Mouse (Mus musculus): ENCODE results near the gene Rpn2. TPM values are rescaled to one million over a fixed set of nuclear protein-coding genes. Genes with fewer than 3 reads are reported as not detected.

Rpn2 gene
- total and polyA plus RNA-seq, 2 experiments from 2014 or later, result 184 to 198 TPM

- no peaks in the 10 kb centered on the region for H3K36me3 ChIP-seq (ENCODE audit: insufficient read depth)
- WGBS, result 74% methylated on average over 6 of the region's 6 CpGs
- H3K27me3 ChIP-seq (ENCODE audit: insufficient read depth, low read length), result no peaks in the 10 kb centered on the region
- no peak for TF ChIP-seq CTCF (IDR thresholded peaks at IDR 0.05; ENCODE audit: low read depth)
- no peaks in the 10 kb centered on the region for H3K9me3 ChIP-seq (ENCODE audit: low read length)
- ATAC-seq, result no peak
- H3K4me2 ChIP-seq (ENCODE audit: low read depth), result no peak overlapping the region
- H3K9ac ChIP-seq, result no peak overlapping the region
- peaks cover 24% of the 10 kb centered on the region for H3K4me1 ChIP-seq (ENCODE audit: insufficient read depth)
- DNase-seq, result no peak
- H3K27ac ChIP-seq (ENCODE audit: low read depth, low read length), result peak overlapping the region; percentile 36; the same call in 1 of the 2 replicates
- no peak overlapping the region for H3K4me3 ChIP-seq (ENCODE audit: low read depth, low read length)
Observed at GRCm38 (mm10) chr2:157343337-157343736, 64.5 kb downstream of the Rpn2 start.

- TF ChIP-seq CTCF (IDR thresholded peaks at IDR 0.05; ENCODE audit: low read depth), result no peak
- peak; percentile 83 for ATAC-seq
- peak within 1 kb of the TSS; percentile 84 for H3K27ac ChIP-seq (ENCODE audit: low read depth, low read length)
- 15% methylated on average over 26 of the region's 26 CpGs for WGBS
- H3K4me1 ChIP-seq (ENCODE audit: insufficient read depth), result peaks cover 26% of the 10 kb centered on the region
- no peak within 1 kb of the TSS for H3K4me3 ChIP-seq (ENCODE audit: low read depth, low read length)
- H3K9ac ChIP-seq, result peak within 1 kb of the TSS; percentile 33
- H3K36me3 ChIP-seq (ENCODE audit: insufficient read depth), result no peaks in the 10 kb centered on the region
- DNase-seq, result peak; percentile 78
- no peaks in the 10 kb centered on the region for H3K27me3 ChIP-seq (ENCODE audit: insufficient read depth, low read length)
- no peaks in the 10 kb centered on the region for H3K9me3 ChIP-seq (ENCODE audit: low read length)
- 0 out of 2 replicates have a peak within 1 kb of the TSS, but pooled peaks have one; percentile 13 for H3K4me2 ChIP-seq (ENCODE audit: low read depth)
Observed at GRCm38 (mm10) chr2:157347361-157348159, 68.7 kb downstream of the Rpn2 start, which contains the start of gene Ghrh. Gene Ghrh (minus strand): TSS chr2:157347506.

GRCm38 (mm10) chr2:157349121-157349778 is 70.4 kb downstream of the Rpn2 start:
- 26% methylated on average over 12 of the region's 12 CpGs for WGBS
- DNase-seq (peak; percentile 77), ATAC-seq (peak; percentile 52; the same call in 1 of the 2 replicates)
- Histone ChIP-seq H3K4me1 (ENCODE audit: insufficient read depth) (peaks cover 26% of the 10 kb centered on the region), H3K27me3 (ENCODE audit: insufficient read depth, low read length) (no peaks in the 10 kb centered on the region), H3K27ac (ENCODE audit: low read depth, low read length) (peak overlapping the region; percentile 75), H3K36me3 (ENCODE audit: insufficient read depth) (no peaks in the 10 kb centered on the region), H3K4me3 (ENCODE audit: low read depth, low read length) (no peak overlapping the region), H3K9me3 (ENCODE audit: low read length) (no peaks in the 10 kb centered on the region), H3K4me2 (ENCODE audit: low read depth) (peak overlapping the region; percentile 1; the same call in 1 of the 2 replicates), H3K9ac (no peak overlapping the region)
- no peak for TF ChIP-seq CTCF (IDR thresholded peaks at IDR 0.05; ENCODE audit: low read depth)

GRCm38 (mm10) chr2:157353183-157353582 is 74.4 kb downstream of the Rpn2 start:
- H3K4me1 ChIP-seq (ENCODE audit: insufficient read depth), result peaks cover 15% of the 10 kb centered on the region
- H3K27me3 ChIP-seq (ENCODE audit: insufficient read depth, low read length), result no peaks in the 10 kb centered on the region
- ATAC-seq (no peak), DNase-seq (no peak)
- H3K9ac ChIP-seq, result no peak overlapping the region
- H3K27ac ChIP-seq (ENCODE audit: low read depth, low read length), result no peak overlapping the region
- H3K9me3 ChIP-seq (ENCODE audit: low read length), result no peaks in the 10 kb centered on the region
- 85% methylated on average over 4 of the region's 4 CpGs for WGBS
- no peak for TF ChIP-seq CTCF (IDR thresholded peaks at IDR 0.05; ENCODE audit: low read depth)
- no peaks in the 10 kb centered on the region for H3K36me3 ChIP-seq (ENCODE audit: insufficient read depth)
- H3K4me2 ChIP-seq (ENCODE audit: low read depth), result no peak overlapping the region
- no peak overlapping the region for H3K4me3 ChIP-seq (ENCODE audit: low read depth, low read length)

- no peak overlapping the region for H3K4me3 ChIP-seq (ENCODE audit: low read depth, low read length)
- peaks cover 8% of the 10 kb centered on the region; the same call in 1 of the 2 replicates for H3K4me1 ChIP-seq (ENCODE audit: insufficient read depth)
- no peak overlapping the region for H3K27ac ChIP-seq (ENCODE audit: low read depth, low read length)
- H3K9ac ChIP-seq, result no peak overlapping the region
- H3K27me3 ChIP-seq (ENCODE audit: insufficient read depth, low read length), result no peaks in the 10 kb centered on the region
- WGBS, result 37% methylated on average over 3 of the region's 3 CpGs
- no peaks in the 10 kb centered on the region for H3K36me3 ChIP-seq (ENCODE audit: insufficient read depth)
- no peaks in the 10 kb centered on the region for H3K9me3 ChIP-seq (ENCODE audit: low read length)
- no peak overlapping the region for H3K4me2 ChIP-seq (ENCODE audit: low read depth)
- DNase-seq, result no peak
- TF ChIP-seq CTCF (IDR thresholded peaks at IDR 0.05; ENCODE audit: low read depth), result no peak
- 0 out of 2 replicates have a peak, but pooled peaks have one; percentile 29 for ATAC-seq
Observed at GRCm38 (mm10) chr2:157354106-157354505, 75.3 kb downstream of the Rpn2 start.

- H3K4me1 ChIP-seq (ENCODE audit: insufficient read depth), result no peaks in the 10 kb centered on the region
- no peak for DNase-seq
- no peak overlapping the region for H3K9ac ChIP-seq
- no peak for TF ChIP-seq CTCF (IDR thresholded peaks at IDR 0.05; ENCODE audit: low read depth)
- no peak for ATAC-seq
- no peak overlapping the region for H3K27ac ChIP-seq (ENCODE audit: low read depth, low read length)
- H3K4me2 ChIP-seq (ENCODE audit: low read depth), result no peak overlapping the region
- no peaks in the 10 kb centered on the region for H3K27me3 ChIP-seq (ENCODE audit: insufficient read depth, low read length)
- H3K9me3 ChIP-seq (ENCODE audit: low read length), result no peaks in the 10 kb centered on the region
- no peaks in the 10 kb centered on the region for H3K36me3 ChIP-seq (ENCODE audit: insufficient read depth)
- H3K4me3 ChIP-seq (ENCODE audit: low read depth, low read length), result no peak overlapping the region
- 88% methylated on average over 5 of the region's 5 CpGs for WGBS
Observed at GRCm38 (mm10) chr2:157360028-157360427, 81.2 kb downstream of the Rpn2 start.

- no peak for TF ChIP-seq CTCF (IDR thresholded peaks at IDR 0.05; ENCODE audit: low read depth)
- no peak for ATAC-seq
- H3K9ac ChIP-seq, result no peak overlapping the region
- DNase-seq, result no peak
- no peaks in the 10 kb centered on the region for H3K27me3 ChIP-seq (ENCODE audit: insufficient read depth, low read length)
- H3K27ac ChIP-seq (ENCODE audit: low read depth, low read length), result no peak overlapping the region
- no peaks in the 10 kb centered on the region for H3K36me3 ChIP-seq (ENCODE audit: insufficient read depth)
- WGBS, result 92% methylated on average over 3 of the region's 3 CpGs
- H3K4me2 ChIP-seq (ENCODE audit: low read depth), result no peak overlapping the region
- H3K9me3 ChIP-seq (ENCODE audit: low read length), result no peaks in the 10 kb centered on the region
- 0 out of 2 replicates have a peak, but pooled peaks cover 6% of the 10 kb centered on the region for H3K4me1 ChIP-seq (ENCODE audit: insufficient read depth)
- H3K4me3 ChIP-seq (ENCODE audit: low read depth, low read length), result no peak overlapping the region
Observed at GRCm38 (mm10) chr2:157363031-157363430, 84.2 kb downstream of the Rpn2 start.
